Mouse (Mus musculus): Measurements from ENCODE around the gene Ankrd66.

Ankrd66 gene

GRCm38 (mm10) chr17:43543539-43543938 is at the start of gene Ankrd66:
Gene Ankrd66 (minus strand): TSS chr17:43543639.
- DNase-seq (ENCODE audit: low read depth, low spot score), result no peak

- peak; percentile 55 for DNase-seq (ENCODE audit: low read depth, low spot score)
Observed at GRCm38 (mm10) chr17:43592296-43593291, 49.2 kb upstream of the Ankrd66 start.

- no peak for DNase-seq (ENCODE audit: low read depth, low spot score)
Observed at GRCm38 (mm10) chr17:43590531-43590930, 47.1 kb upstream of the Ankrd66 start.

GRCm38 (mm10) chr17:43589750-43590149 is 46.3 kb upstream of the Ankrd66 start:
- DNase-seq (ENCODE audit: low read depth, low spot score), result no peak

GRCm38 (mm10) chr17:43587278-43587677 is 43.8 kb upstream of the Ankrd66 start:
- no peak for DNase-seq (ENCODE audit: low read depth, low spot score)

GRCm38 (mm10) chr17:43584771-43585170 is 41.3 kb upstream of the Ankrd66 start:
- no peak for DNase-seq (ENCODE audit: low read depth, low spot score)

- no peak for DNase-seq (ENCODE audit: low read depth, low spot score)
Observed at GRCm38 (mm10) chr17:43581012-43581467, 37.6 kb upstream of the Ankrd66 start.

- DNase-seq (ENCODE audit: low read depth, low spot score), result no peak
Observed at GRCm38 (mm10) chr17:43580456-43580855, 37.0 kb upstream of the Ankrd66 start.

GRCm38 (mm10) chr17:43573624-43574073 is 30.2 kb upstream of the Ankrd66 start:
- DNase-seq (ENCODE audit: low read depth, low spot score), result no peak

GRCm38 (mm10) chr17:43569287-43569686 is 25.8 kb upstream of the Ankrd66 start:
- DNase-seq (ENCODE audit: low read depth, low spot score), result no peak

- DNase-seq (ENCODE audit: low read depth, low spot score), result peak; percentile 38
Observed at GRCm38 (mm10) chr17:43567992-43568888, 24.8 kb upstream of the Ankrd66 start, which contains the start of gene Pla2g7. Gene Pla2g7 (plus strand): TSS chr17:43568098.

GRCm38 (mm10) chr17:43567593-43567991 is 24.2 kb upstream of the Ankrd66 start:
- DNase-seq (ENCODE audit: low read depth, low spot score), result peak; percentile 12

- DNase-seq (ENCODE audit: low read depth, low spot score), result no peak
Observed at GRCm38 (mm10) chr17:43563192-43563987, 20.0 kb upstream of the Ankrd66 start.

GRCm38 (mm10) chr17:43558678-43559077 is 15.2 kb upstream of the Ankrd66 start:
- DNase-seq (ENCODE audit: low read depth, low spot score), result peak; percentile 72

GRCm38 (mm10) chr17:43557541-43558090 is 14.2 kb upstream of the Ankrd66 start:
- DNase-seq (ENCODE audit: low read depth, low spot score), result peak; percentile 9

GRCm38 (mm10) chr17:43557104-43557503 is 13.7 kb upstream of the Ankrd66 start:
- DNase-seq (ENCODE audit: low read depth, low spot score), result no peak

- no peak for DNase-seq (ENCODE audit: low read depth, low spot score)
Observed at GRCm38 (mm10) chr17:43554516-43555403, 11.3 kb upstream of the Ankrd66 start.

GRCm38 (mm10) chr17:43551122-43551630 is 7.7 kb upstream of the Ankrd66 start:
- no peak for DNase-seq (ENCODE audit: low read depth, low spot score)

GRCm38 (mm10) chr17:43544040-43544439 is 601 bp upstream of the Ankrd66 start:
- no peak for DNase-seq (ENCODE audit: low read depth, low spot score)

Measured in ES-CJ7 (cell line).